Mouse (Mus musculus) thymus, postnatal 25 days (tissue): ENCODE results near the gene Rpl11.
"Not testable (repeated sequence)": the region's sequence is repeated elsewhere in the genome, so short reads cannot be mapped to it uniquely, and the experiment has no call there.

ENCODE experiments used
- DNase-seq: peaks from one replicate; pipeline ENCODE4 v3.0.0; 2022

Rpl11 gene

DNA sequence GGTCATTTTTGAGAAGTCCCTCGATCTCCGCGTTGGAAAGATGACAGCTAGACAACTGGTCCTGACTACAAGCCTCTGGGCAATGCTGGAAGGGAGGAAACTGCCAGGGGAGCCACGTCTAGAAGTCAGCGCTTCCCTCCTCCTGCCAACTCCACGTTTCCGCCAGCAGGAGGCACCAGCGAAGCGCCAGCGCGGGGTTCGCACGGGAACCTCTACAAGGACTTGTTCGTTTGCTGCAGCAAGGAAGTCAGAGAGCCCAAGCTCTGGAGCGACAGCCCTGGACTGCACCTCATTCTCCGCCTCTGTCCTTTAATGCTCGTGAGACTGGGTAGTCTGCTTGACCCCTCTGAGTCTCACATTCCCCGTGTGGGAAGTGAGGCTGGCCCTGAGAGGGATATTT lies 16.7 kb upstream of the Rpl11 start:
- peak; percentile 90 for DNase-seq

DNA sequence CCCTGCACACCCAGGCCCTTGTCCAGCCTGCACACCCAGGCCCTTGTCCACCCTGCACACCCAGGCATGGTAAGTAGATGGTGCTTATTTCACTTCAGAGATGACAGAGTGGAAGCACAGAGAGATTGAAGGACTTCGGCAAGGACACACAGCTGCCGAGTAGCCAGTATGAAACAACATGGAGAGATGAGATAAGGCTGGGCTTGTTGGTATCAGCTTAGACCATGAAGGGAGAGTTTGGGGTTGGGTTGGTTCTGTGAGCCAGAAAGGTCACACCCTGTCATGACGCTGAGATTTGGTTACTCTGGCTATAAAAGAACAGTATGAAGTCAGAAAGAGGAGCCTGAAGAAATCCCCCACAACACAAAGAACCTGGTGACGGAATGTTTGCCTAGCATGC lies 16.1 kb upstream of the Rpl11 start:
- no peak for DNase-seq

- DNase-seq = no peak
Observed at GRCm38 (mm10) chr4:136063143-136063542, 9.9 kb upstream of the Rpl11 start.

DNA sequence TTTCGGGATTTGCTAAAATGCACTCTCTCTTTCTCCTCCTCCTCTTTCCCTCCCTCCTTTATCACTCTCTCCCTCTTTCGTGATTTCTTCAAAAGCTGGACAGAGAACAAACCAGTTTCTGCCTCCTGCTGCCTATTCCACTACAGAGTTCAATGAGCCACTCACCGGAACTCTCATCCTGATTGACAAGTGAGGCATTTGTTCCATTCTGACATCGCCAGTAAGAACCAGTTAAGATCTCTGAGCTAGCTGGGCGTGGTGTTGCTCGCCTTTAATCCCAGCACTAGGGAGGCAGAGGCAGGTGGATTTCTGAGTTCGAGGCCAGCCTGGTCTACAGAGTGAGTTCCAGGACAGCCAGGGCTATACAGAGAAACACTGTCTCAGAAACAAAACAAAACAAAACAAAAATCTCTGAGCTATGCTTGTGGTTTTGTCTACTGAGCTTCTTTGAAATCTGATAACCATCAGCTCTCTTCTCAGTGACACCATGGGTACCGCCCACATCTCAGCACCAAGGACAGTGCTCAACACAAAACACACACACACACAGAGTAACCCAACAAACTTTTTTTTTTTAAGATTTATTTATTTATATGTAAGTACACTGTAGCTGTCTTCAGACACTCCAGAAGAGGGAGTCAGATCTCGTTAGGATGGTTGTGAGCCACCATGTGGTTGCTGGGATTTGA lies 6.7 kb upstream of the Rpl11 start:
- DNase-seq = not testable (repeated sequence)

DNA sequence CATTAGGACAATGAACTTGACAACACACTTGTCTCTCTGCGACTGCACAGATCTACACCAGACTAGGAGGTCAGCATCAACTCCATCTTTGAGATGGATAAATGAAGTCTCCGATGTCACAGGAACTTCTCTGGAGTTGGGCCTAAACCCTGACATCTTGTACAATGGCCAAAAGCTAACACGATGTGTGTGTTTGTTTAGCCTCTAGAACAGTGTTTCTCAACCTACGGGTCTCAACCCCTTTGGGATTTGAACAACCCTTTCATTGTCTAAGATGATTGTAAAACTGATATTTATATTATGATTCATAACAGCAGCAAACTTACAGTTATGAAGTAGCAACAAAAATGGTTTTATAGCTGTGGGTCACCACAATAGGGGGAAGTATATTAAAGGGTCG lies 4.7 kb upstream of the Rpl11 start:
- no peak for DNase-seq

DNA sequence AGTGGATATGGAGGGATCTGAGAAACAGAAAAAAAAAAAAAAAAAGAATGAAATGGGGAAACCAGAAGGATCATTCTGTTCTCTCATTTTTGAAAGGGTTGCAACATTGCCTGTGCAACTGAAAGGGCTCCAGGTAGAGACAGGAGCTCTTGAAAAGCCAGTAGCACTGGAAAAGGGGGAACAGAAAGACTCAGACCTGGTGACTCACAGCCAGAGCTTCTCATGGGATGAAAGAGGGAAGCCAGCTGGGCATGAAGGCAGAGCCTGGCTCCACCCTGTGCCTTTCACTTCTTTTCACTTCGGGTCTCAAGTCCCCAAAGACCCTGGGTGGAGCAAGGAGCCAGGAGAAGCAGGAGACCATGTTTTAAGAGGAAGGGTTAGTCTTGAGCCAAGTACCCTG lies 2.8 kb upstream of the Rpl11 start:
- DNase-seq = no peak

GRCm38 (mm10) chr4:136053843-136054242 lies 615 bp upstream of the Rpl11 start:
- DNase-seq = no peak

- peak; percentile 22 for DNase-seq
Observed at GRCm38 (mm10) chr4:136052534-136053246, 538 bp downstream of the Rpl11 start.

DNA sequence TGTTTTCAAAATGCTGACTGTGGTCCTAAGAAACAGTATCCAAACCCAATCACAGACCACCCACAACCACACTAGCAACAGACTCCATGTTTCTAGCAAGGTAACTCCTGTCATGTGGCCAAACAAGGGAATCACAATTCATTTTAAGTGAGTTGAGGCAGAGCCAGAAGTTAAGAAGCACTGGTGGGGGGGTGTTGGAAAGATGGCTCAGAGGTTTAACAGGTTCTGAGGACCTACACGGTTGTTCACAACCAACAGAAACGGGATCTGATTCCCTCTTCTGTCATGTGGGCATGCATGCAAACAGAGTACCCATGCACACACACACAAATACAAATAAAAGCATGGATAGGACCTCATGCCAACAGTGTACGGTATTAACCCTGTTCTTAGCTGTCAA lies 1.2 kb downstream of the Rpl11 start:
- no peak for DNase-seq

GRCm38 (mm10) chr4:136050226-136050625 lies 3.0 kb downstream of the Rpl11 start:
- no peak for DNase-seq

DNA sequence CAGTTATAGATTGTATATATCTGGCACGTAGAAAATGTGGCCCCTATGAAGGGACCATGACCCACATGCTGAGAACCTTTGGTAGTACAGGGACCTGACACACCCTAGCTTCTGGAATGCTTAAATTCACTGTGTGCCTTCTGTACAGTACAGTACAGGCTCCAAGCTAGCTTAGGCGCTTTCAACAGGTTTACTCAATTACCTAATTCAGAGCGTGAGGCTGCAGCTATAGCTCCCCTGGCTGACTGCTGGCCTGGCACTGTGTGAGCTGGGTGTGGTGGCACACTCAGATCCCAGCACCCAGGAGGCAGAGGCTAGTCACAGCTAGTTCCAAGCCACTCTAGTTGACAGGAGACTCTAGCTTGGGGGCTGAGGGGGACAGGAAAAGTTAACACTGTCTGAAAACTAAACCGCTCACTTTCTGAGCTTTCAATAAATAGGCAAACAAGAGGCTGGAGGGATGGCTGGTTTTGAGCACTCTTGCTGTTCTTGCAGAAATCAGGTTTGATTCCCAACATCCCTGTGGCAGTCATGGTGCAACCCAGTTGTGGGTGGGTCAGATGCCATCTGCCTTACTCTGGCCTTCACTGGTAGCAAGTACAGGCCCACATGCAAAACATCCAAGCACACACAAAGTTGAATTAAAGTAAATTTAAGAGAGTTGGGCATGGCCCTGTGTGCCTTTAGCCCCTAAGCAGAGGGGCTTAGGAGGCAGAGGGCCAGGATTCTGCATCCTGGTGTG lies 4.8 kb downstream of the Rpl11 start:
- DNase-seq = no peak

- DNase-seq = no peak
Observed at GRCm38 (mm10) chr4:136047626-136048025, 5.6 kb downstream of the Rpl11 start.

DNA sequence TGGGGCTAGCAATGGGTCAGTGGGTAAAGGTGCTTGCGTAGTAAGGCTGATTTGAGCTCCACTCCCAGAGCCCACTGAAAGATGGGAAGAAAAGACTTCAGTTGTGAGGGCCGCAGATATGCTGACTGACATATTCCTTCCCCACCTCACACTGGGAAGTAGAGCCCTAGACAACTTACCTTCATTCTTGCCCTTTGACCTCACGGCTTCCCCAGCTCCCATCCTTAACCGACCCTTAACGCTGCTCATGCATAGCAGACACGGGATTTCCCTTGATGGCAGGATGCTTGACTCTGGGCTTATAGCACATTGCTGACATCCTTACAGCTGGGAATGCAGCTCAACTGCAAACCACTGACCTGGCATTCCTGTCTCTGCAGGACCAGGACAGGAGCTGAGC lies 6.3 kb downstream of the Rpl11 start:
- DNase-seq = no peak

- DNase-seq = peak; percentile 45
Observed at GRCm38 (mm10) chr4:136045091-136045490, 8.1 kb downstream of the Rpl11 start.

DNA sequence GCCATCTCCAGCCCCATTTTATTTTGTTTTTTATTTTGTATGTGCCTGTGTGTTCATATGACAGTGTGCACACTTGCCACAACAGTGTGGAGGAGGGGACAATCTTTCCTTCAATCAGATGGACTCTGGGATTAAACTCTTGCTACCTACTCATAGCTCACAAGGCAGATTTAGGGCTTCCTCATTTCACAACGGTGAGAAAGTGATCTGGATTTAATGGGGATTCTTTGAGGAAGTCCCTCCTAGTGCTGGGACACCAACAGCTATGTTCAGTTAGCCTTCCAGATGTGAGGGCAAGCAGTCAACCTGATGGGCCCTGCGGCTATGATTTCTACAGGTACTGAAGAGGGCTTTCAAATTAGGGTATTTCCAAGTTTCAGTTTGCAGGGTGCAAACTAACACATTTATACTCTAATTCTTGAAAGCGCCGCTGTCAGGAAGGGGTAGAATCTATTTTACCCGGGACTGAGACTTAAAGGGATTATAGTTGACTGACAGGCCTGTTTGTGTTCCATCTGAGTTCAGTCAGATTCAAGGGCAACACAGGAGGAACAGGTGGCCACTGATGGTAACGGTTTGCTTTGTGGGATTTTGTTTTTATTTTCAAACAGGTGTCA lies 9.3 kb downstream of the Rpl11 start:
- peak; percentile 32 for DNase-seq

GRCm38 (mm10) chr4:136035078-136035477 lies 18.1 kb downstream of the Rpl11 start:
- no peak for DNase-seq

GRCm38 (mm10) chr4:136033231-136033630 lies 20.0 kb downstream of the Rpl11 start:
- DNase-seq = no peak

DNA sequence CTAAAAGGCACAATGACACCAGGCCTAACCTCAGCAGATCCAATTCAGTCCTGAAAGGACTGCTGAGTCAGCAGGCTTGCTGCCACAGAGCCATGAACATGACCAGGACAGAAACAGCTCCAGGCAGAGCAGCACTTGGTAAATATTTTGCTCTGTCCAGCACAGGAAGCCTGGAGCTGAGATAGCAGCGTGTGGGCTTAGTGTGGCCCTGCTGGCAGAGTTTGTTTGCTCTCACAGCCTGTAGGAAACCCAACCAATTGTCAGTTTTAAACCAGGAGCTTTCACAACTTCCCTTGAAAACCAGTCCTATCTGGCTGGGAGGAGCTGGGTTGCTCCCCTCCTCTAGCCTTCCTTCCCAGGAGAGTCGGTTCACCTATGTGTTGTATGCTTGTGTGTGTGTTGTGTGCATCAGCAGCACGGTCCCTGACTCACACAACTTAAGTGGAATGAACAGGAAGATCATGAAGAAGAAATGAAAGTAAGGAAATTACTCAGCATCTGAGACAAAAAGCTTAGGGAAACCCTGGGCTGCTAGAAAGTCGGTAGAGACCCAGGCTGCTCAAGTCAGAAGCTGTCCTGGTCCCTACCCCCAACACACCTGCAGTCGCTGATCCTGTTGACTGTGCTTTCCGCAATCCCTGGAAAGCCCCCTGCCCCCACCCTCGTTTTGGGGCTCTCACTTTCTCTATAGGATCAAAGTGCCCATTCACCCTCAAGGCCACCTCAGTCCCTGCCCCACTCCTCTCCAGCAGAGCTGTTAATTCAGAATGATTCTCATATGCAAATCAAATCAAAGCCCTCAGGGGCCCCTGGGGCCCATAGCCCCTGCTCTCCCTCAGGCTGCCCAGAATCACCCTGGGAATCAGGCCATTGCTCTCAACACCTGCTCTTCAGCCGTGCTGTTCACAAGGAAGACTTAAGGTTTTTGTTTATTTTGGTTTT lies 22.0 kb downstream of the Rpl11 start:
- DNase-seq = peak; percentile 16

DNA sequence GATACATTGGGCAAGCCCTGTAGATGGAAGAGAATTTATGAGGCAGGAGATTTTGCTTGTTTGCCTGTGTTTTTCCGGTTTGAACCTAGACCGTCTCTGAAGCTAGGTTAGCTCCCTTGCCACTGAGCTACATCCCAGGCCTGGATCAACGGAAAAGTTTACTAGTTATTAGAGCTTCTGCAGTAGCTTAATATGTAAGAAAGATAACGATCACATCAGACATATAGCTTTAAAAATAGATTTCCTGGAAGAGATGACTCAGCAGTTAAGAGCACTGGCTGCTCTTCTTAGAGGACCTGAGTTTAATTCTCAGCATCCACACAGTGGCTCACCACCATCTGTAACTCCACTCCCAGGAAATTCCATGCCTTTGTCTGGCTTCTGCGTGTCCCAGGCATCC lies 24.5 kb downstream of the Rpl11 start:
- DNase-seq = no peak

DNA sequence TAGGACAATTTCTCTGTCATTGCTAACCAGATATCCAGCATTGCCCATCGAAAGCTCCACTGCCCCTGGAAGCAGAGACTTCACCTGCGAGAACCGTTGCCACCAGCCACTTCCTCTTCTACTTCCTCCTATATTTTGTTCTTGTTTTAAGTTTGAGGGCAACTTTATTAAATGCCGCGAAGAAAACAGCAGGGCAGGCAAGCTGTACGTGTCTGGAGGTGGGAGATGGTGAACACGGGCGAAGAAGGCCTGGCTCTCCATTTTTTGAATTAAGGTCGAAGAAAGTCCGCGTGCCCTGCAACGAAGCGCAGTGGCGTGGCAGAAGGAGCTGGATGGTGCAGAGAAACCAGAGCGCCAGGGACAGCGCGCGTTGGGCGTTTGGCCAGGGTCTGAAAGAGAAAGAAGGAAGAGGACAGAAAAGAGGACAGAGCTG lies 25.1 kb downstream of the Rpl11 start:
- peak; percentile 56 for DNase-seq

DNA sequence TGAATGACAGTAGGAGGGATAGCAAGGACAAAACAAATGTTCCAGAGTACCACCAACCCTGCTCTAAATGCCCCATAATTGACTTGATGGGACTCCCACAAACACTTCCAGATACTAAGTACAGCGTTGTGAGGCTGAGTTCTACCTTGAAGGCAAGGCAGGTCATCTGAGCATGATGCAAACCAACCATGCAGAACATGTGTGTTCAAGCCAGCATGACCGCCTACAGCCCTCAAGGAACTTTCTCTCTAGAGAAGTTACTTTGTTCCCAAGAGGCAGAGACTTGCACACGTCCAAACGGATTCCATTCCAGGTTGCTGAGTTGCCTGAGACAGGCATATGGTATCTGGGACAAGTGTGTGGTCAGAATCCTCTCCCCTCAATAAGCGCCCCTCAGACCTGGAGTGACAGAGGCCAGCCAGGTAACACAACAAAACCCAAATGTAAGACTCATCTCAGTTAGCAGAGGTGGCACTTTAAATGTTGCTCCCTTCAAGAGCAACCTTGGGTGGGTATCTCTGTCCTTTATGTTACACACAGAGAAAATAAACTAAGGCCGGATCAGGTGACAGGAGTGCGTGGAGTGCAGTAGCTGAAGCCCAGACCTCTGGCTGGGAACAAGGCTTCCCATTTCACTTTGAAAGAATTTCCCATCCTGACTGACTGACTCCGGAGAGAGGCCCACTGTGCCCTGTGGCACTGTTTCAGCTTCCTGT lies 25.7 kb downstream of the Rpl11 start:
- no peak for DNase-seq

DNA sequence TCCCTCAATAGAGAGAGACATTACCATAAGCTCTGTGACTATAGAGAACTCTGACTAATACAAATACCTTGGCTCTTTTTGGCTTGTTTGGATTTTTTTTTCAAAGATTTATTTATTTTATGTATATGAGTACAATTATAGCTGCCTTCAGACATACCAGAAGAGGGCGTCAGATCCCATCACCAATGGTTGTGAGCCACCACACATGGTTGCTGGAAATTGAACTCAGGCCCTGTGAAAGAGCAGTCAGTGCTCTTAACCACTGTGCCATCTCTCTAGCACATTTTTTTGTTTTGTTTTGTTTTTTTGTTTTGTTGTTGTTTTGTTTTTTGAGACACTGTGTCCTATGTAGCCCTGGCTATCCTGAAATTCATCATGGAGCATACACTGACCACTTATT lies 27.9 kb downstream of the Rpl11 start:
- no peak for DNase-seq
